Mouse (Mus musculus) liver, adult 2 months (tissue): ENCODE data around the gene Oas1g.
"Not testable (repeated sequence)": the region's sequence is repeated elsewhere in the genome, so short reads cannot be mapped to it uniquely, and the experiment has no call there.

Experiments
- CTCF ChIP-seq: fragments of 200-500 bp; IDR thresholded peaks from 2 replicates; pipeline ENCODE4 v1.5.1; 2011; ENCODE audit warnings: low read depth, low read length, control low read depth
- POLR2A ChIP-seq: fragments of 200-500 bp; IDR thresholded peaks from 2 replicates; pipeline ENCODE4 v1.6.1; 2011; ENCODE audit warnings: low read length, control low read depth; ENCODE audit not compliant: insufficient read depth; ENCODE audit errors: extremely low read depth

GRCm38 (mm10) chr5:120919156-120919935 is 31.9 kb upstream of the Oas1g start:
- TF ChIP-seq CTCF, POLR2A: not testable (repeated sequence)
